Mouse (Mus musculus): ENCODE data around the gene Errfi1.

GRCm38 (mm10) chr4:150855346-150855745, 1.6 kb downstream of the Errfi1 start:
- TF ChIP-seq POLR2A (IDR thresholded peaks at IDR 0.05; ENCODE audit: control insufficient read depth, extremely low read depth, insufficient read depth, low read length, poor library complexity) (no peak), CTCF (IDR thresholded peaks at IDR 0.05; ENCODE audit: borderline replicate concordance, control insufficient read depth, extremely low read depth, insufficient read depth, low read length, poor library complexity) (no peak)
